Comparison of ENCODE assay signal across 15 mouse cellular contexts in genomic region chr16:11092523-11092922, GRCm38 (mm10). TPM values are rescaled to one million over a fixed set of nuclear protein-coding genes. Genes with fewer than 3 reads are reported as not detected.
DNase-seq lines count a peak whose midpoint lies in the region; ATAC-seq and TF ChIP-seq lines count a peak whose summit lies in the region.
"Had no signal": no experiment of that assay in that cellular context is flagged by ENCODE, and none has a peak within 500 bp of the region (broad histone marks: within the 10 kb centered on the region; RNA-seq: fewer than 3 reads in every experiment).

No protein-coding gene starts in this region.

- H3K4me1 ChIP-seq in kidney, adult 2 months (ENCODE audit: control insufficient read depth, insufficient read depth, low read length) = peaks cover 4% of the 10 kb centered on the region; the same call in 1 of the 2 replicates
- 0 out of 2 replicates have a peak, but pooled peaks cover 2% of the 10 kb centered on the region for H3K4me1 ChIP-seq in kidney, embryonic 16.5 days (ENCODE audit: insufficient read depth, low read length)
- H3K4me1 ChIP-seq: embryonic facial prominence, embryonic 10.5 days; midbrain, embryonic 15.5 days had no signal

- H3K27ac ChIP-seq in kidney, adult 2 months (ENCODE audit: insufficient read depth, low read depth, low read length) = peak overlapping the region; percentile 47; the same call in 1 of the 2 replicates
- H3K27ac ChIP-seq in kidney, embryonic 16.5 days (ENCODE audit: low read length) = no peak overlapping the region
- H3K27ac ChIP-seq: embryonic facial prominence, embryonic 10.5 days; macrophage; midbrain, embryonic 15.5 days had no signal

- H3K27me3 ChIP-seq in kidney, adult 2 months (replicated peaks; ENCODE audit: control insufficient read depth, insufficient read depth, low read length) = no peaks in the 10 kb centered on the region
- no peaks in the 10 kb centered on the region for H3K27me3 ChIP-seq in kidney, embryonic 16.5 days (ENCODE audit: insufficient read depth, low read length)
- H3K27me3 ChIP-seq: midbrain, embryonic 15.5 days had no signal

- peaks cover 3% of the 10 kb centered on the region; the same call in 1 of the 2 replicates for H3K36me3 ChIP-seq in kidney, adult 2 months (ENCODE audit: control insufficient read depth, insufficient read depth, low read length)
- H3K36me3 ChIP-seq in kidney, embryonic 16.5 days (ENCODE audit: insufficient read depth, low read length) = peaks cover 36% of the 10 kb centered on the region

- no peak overlapping the region for H3K9ac ChIP-seq in kidney, embryonic 16.5 days (replicated peaks; ENCODE audit: low read length)
- H3K9ac ChIP-seq: midbrain, embryonic 15.5 days had no signal

- peak; percentile 82 for ATAC-seq in frontal cortex, adult (ENCODE audit: low TSS enrichment)
- ATAC-seq in kidney, embryonic 16.5 days (ENCODE audit: low FRiP score, low TSS enrichment) = no peak
- ATAC-seq in CD4-positive, CD25-positive, alpha-beta regulatory T cell, adult 4 months = no peak
- ATAC-seq: midbrain, embryonic 15.5 days had no signal

- H3K4me2 ChIP-seq in kidney, embryonic 16.5 days (replicated peaks; ENCODE audit: low read depth, low read length) = no peak overlapping the region
- H3K4me2 ChIP-seq: midbrain, embryonic 15.5 days had no signal

- TF ChIP-seq CTCF in kidney, adult 2 months (conservative IDR thresholded peaks at IDR 0.05; ENCODE audit: insufficient read depth, insufficient read length, low read depth, low read length) = no peak

- no peak overlapping the region for H3K4me3 ChIP-seq in kidney, adult 2 months (ENCODE audit: insufficient read depth, low read depth, low read length)
- H3K4me3 ChIP-seq in kidney, embryonic 16.5 days (ENCODE audit: low read length) = no peak overlapping the region
- H3K4me3 ChIP-seq: embryonic facial prominence, embryonic 10.5 days; midbrain, embryonic 15.5 days had no signal

- no peak for TF ChIP-seq POLR2A in kidney, adult 2 months (IDR thresholded peaks at IDR 0.05; ENCODE audit: low read depth, low read length)

- no peaks in the 10 kb centered on the region for H3K9me3 ChIP-seq in kidney, embryonic 16.5 days (ENCODE audit: low read length)
- H3K9me3 ChIP-seq: embryonic facial prominence, embryonic 10.5 days; midbrain, embryonic 15.5 days had no signal

- 44% methylated on average over 3 of the region's 3 CpGs for WGBS in kidney, adult 2 months
- WGBS in kidney, embryonic 16.5 days = 49% methylated on average over 3 of the region's 3 CpGs

- no peak for DNase-seq in frontal cortex, postnatal 14 days (ENCODE audit: low spot score in 2 of 2)
- DNase-seq in kidney, adult 2 months = no peak
- peak; percentile 69 to 74 for DNase-seq in spleen, postnatal 36 days (ENCODE audit: low spot score in 2 of 2)
- DNase-seq in spleen, adult 18-20 months = no peak
- DNase-seq in embryo, embryonic 10 days (ENCODE audit: low spot score) = no peak
- DNase-seq: cerebellum, adult 9-11 months; liver; lung, adult 2 months; thymus, postnatal 14 days had no signal

RNA-seq across cellular contexts. Expression of gene Litaf, which starts 26.6 kb away (rescaled TPM):
- 125 and 145 TPM in 2 replicates for polyA plus RNA-seq in kidney, adult 2 months (2012; rRNA removed)
- polyA plus RNA-seq in kidney, embryonic 16.5 days (2015; fragmentation: Nextera tagmentation; extraction: Ambion mirVana) = 134 and 138 TPM in 2 replicates
- polyA plus RNA-seq in CD4-positive, CD25-positive, alpha-beta regulatory T cell, adult 4 months (2017; shearing (Covaris generic)) = 10 to 100 TPM; 47.2 to 61.2 TPM

RNA-seq across cellular contexts. Expression of gene Snn, which starts 31.8 kb away (rescaled TPM):
- 67.2 and 71.2 TPM in 2 replicates for polyA plus RNA-seq in kidney, adult 2 months (2012; rRNA removed)
- 40.6 and 42.1 TPM in 2 replicates for polyA plus RNA-seq in kidney, embryonic 16.5 days (2015; fragmentation: Nextera tagmentation; extraction: Ambion mirVana)
- polyA plus RNA-seq in CD4-positive, CD25-positive, alpha-beta regulatory T cell, adult 4 months (2017; shearing (Covaris generic)) = 1 to 10 TPM; 1.3 to 3.5 TPM

RNA-seq across cellular contexts. Expression of gene Txndc11, which starts 41.9 kb away (rescaled TPM):
- polyA plus RNA-seq in kidney, adult 2 months (2012; rRNA removed) = 26.7 and 28.2 TPM in 2 replicates
- 33.4 and 34.8 TPM in 2 replicates for polyA plus RNA-seq in kidney, embryonic 16.5 days (2015; fragmentation: Nextera tagmentation; extraction: Ambion mirVana)
- 10 to 100 TPM in 1 of 2 experiments, 1 to 10 TPM in 1; 7.3 to 10.5 TPM for polyA plus RNA-seq in CD4-positive, CD25-positive, alpha-beta regulatory T cell, adult 4 months (2017; shearing (Covaris generic))

Comparison
In these comparisons a context has a peak if more than half of its experiments do, and no peak if none do; other contexts are left out.
1. DNase-seq: peak in spleen, postnatal 36 days (2 of 2); none in frontal cortex, postnatal 14 days (0 of 2), kidney, adult 2 months (single experiment), spleen, adult 18-20 months (0 of 2) and embryo, embryonic 10 days (single experiment).